Mouse (Mus musculus): ENCODE data around the gene Dnajb3. TPM values are rescaled to one million over a fixed set of nuclear protein-coding genes. Genes with fewer than 3 reads are reported as not detected.
"Not testable (repeated sequence)": the region's sequence is repeated elsewhere in the genome, so short reads cannot be mapped to it uniquely, and the experiment has no call there.

Gene Dnajb3
- polyA plus RNA-seq, 1 experiment = 1.5 TPM

DNA sequence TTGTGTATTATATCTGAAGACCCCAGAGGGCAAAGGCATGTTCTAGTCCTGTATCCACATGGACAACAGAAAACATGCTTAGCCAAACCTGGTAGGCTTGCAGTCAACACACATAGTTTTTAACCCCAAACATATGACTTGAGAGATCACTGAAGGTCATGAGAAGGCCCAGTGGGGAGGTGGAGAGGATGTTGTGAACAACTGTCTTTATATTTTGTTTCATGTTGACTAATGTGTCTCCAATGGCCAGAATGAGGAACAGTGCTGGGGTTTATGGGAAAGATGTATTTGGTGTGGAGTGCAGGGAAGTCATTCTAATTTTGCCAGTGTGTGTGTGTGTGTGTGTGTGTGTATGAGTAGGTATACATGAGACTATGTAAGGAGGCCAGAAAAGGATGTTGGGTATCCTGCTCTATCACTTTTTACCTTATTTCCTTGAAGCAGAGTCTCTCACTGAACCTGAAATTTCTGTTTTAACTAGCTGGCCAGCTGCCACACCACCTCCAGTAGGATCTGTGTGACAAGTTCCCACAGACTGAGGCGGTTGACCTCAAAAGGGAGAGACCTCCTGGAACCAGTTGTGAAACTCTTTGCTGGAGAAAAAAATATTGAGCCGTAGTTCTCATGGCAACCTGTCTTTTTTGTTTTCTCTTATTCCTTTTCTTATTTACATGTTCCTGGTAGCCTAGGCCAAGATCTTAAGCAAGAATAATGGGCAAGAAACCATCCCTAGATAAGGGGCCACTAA is 18.6 kb upstream of the Dnajb3 start:
- H3K4me1 ChIP-seq (replicated peaks; ENCODE audit: control insufficient read depth, insufficient read depth, low read length) = no peaks in the 10 kb centered on the region
- H3K27me3 ChIP-seq (ENCODE audit: control insufficient read depth, insufficient read depth, low read length) = no peaks in the 10 kb centered on the region
- no peaks in the 10 kb centered on the region for H3K36me3 ChIP-seq (ENCODE audit: control insufficient read depth, insufficient read depth, low read length)
- DNase-seq = peak; percentile 3
- 73% methylated on average over 2 of the region's 2 CpGs for WGBS
- no peak overlapping the region for H3K4me3 ChIP-seq (ENCODE audit: control insufficient read depth, insufficient read depth, low read length)
- H3K27ac ChIP-seq (ENCODE audit: control insufficient read depth, insufficient read depth, low read length) = no peak overlapping the region
- TF ChIP-seq POLR2A (IDR thresholded peaks at IDR 0.05; ENCODE audit: control insufficient read depth, extremely low read depth, insufficient read depth, low read length, poor library complexity) (no peak), CTCF (IDR thresholded peaks at IDR 0.05; ENCODE audit: borderline replicate concordance, control insufficient read depth, extremely low read depth, insufficient read depth, low read length, poor library complexity) (no peak)

DNA sequence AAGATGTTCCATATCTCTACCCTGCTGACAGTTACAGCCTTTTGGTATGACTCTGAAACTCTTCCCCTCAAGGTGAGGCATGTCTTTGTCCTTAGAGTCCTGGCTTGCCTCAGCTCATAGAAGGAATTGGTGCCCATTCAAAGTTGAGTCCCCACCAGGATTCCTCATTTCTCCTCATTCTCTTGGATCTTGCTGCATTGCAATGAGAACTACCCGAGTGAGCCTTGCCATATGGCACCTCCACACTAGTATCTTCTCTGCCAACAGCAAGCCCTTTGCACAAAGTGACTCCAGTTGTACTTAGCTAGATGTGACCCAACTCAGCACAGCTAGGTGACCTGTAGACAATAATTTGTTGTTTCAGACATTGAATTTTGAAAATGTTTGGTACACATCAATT is 18.0 kb upstream of the Dnajb3 start:
- Histone ChIP-seq H3K27me3 (ENCODE audit: control insufficient read depth, insufficient read depth, low read length) (no peaks in the 10 kb centered on the region), H3K27ac (ENCODE audit: control insufficient read depth, insufficient read depth, low read length) (no peak overlapping the region), H3K4me3 (ENCODE audit: control insufficient read depth, insufficient read depth, low read length) (no peak overlapping the region), H3K36me3 (ENCODE audit: control insufficient read depth, insufficient read depth, low read length) (no peaks in the 10 kb centered on the region), H3K4me1 (replicated peaks; ENCODE audit: control insufficient read depth, insufficient read depth, low read length) (no peaks in the 10 kb centered on the region)
- 55% methylated on average over 1 of the region's 1 CpGs for WGBS
- peak; percentile 6 for DNase-seq
- no peak for TF ChIP-seq CTCF (IDR thresholded peaks at IDR 0.05; ENCODE audit: borderline replicate concordance, control insufficient read depth, extremely low read depth, insufficient read depth, low read length, poor library complexity)
- TF ChIP-seq POLR2A (IDR thresholded peaks at IDR 0.05; ENCODE audit: control insufficient read depth, extremely low read depth, insufficient read depth, low read length, poor library complexity) = no peak

DNA sequence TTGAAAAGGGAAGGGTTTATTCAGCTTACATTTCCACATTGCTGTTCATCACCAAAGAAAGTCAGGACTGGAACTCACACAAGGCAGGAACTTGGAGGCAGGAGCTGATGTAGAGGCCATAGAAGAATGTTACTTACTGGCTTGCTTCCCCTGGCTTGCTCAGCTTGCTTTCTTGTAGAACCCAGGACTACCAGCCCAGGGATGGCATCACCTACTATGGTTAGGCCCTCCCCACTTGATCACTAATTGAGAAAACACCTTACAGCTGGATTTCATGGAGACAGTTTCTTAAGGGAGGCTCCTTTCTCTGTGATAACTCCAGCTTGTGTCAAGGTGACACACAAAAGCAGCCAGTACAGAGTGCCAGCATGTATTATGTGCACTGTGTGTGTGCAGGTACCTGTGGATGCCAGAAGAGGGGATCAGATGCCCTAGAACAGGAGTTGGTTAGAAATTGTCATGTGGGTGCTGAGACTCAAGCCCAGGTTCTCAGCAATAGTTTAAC is 17.5 kb upstream of the Dnajb3 start:
- H3K4me3 ChIP-seq (ENCODE audit: control insufficient read depth, insufficient read depth, low read length); H3K27me3 ChIP-seq (ENCODE audit: control insufficient read depth, insufficient read depth, low read length); H3K36me3 ChIP-seq (ENCODE audit: control insufficient read depth, insufficient read depth, low read length); H3K27ac ChIP-seq (ENCODE audit: control insufficient read depth, insufficient read depth, low read length); H3K4me1 ChIP-seq (replicated peaks; ENCODE audit: control insufficient read depth, insufficient read depth, low read length); DNase-seq: not testable (repeated sequence)

DNA sequence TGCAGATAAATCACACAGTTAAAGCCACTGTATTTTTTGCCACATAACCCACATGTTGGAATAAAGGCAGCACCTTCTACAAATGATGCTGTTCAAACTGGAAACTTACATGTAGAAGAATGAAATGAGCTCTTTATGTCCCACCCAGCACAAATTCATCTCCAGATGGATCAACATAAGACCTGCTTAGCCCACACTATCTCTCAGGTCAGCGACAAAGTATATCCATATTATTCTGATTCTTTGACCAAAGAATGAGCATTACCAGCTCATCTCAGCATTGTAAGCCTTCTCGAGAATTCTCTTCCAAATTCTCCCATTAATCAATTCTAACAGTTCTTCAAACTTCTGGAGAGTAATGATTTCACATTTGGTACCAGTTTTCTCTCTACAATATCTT is 16.6 kb upstream of the Dnajb3 start:
- no peak for DNase-seq
- Histone ChIP-seq H3K4me1 (replicated peaks; ENCODE audit: control insufficient read depth, insufficient read depth, low read length) (no peaks in the 10 kb centered on the region), H3K4me3 (ENCODE audit: control insufficient read depth, insufficient read depth, low read length) (no peak overlapping the region), H3K27me3 (ENCODE audit: control insufficient read depth, insufficient read depth, low read length) (no peaks in the 10 kb centered on the region), H3K27ac (ENCODE audit: control insufficient read depth, insufficient read depth, low read length) (no peak overlapping the region), H3K36me3 (ENCODE audit: control insufficient read depth, insufficient read depth, low read length) (no peaks in the 10 kb centered on the region)
- WGBS = 57% methylated on average over 2 of the region's 2 CpGs
- no peak for TF ChIP-seq CTCF (IDR thresholded peaks at IDR 0.05; ENCODE audit: borderline replicate concordance, control insufficient read depth, extremely low read depth, insufficient read depth, low read length, poor library complexity)
- no peak for TF ChIP-seq POLR2A (IDR thresholded peaks at IDR 0.05; ENCODE audit: control insufficient read depth, extremely low read depth, insufficient read depth, low read length, poor library complexity)

DNA sequence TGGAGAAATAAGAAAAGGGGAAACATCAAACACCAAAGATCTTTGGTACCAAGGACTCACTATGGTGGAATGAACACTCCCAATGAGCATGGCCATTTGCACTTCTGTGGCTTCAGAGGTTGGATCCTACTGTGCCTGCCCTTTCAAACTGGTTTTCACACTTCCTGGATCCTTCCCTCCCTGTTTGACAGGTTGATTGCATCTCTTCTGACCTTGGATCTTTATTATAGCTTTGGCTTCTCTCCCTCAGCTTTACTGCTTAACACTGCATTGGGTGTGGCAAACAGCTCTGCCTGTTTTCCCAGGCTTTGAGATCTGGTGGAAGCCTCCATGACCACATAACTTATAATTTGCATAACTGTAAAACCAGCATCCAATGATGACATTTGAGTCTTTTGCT is 14.8 kb upstream of the Dnajb3 start:
- H3K27me3 ChIP-seq (ENCODE audit: control insufficient read depth, insufficient read depth, low read length) = no peaks in the 10 kb centered on the region
- no peak for DNase-seq
- H3K27ac ChIP-seq (ENCODE audit: control insufficient read depth, insufficient read depth, low read length) = no peak overlapping the region
- H3K36me3 ChIP-seq (ENCODE audit: control insufficient read depth, insufficient read depth, low read length) = no peaks in the 10 kb centered on the region
- no peaks in the 10 kb centered on the region for H3K4me1 ChIP-seq (replicated peaks; ENCODE audit: control insufficient read depth, insufficient read depth, low read length)
- TF ChIP-seq CTCF (IDR thresholded peaks at IDR 0.05; ENCODE audit: borderline replicate concordance, control insufficient read depth, extremely low read depth, insufficient read depth, low read length, poor library complexity) (no peak), POLR2A (IDR thresholded peaks at IDR 0.05; ENCODE audit: control insufficient read depth, extremely low read depth, insufficient read depth, low read length, poor library complexity) (no peak)
- no peak overlapping the region for H3K4me3 ChIP-seq (ENCODE audit: control insufficient read depth, insufficient read depth, low read length)

DNA sequence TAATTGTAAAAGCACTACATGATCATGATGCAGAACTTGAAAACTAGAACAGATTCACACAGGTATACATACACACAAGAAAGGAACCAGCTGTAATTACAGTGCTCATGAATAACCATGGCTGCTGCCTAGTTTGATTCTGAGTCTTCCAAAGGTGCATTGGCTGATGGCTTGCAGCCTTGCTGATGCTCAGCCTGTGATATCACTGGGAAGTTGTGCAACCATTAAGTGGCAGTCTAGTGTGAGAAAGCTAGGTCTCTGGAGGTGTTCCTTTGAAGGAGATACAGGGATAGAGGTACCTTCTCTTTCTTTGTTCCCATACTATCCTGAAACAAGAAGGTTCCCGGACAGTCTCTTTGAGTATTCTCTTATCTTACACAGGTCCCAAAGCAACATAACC is 13.5 kb upstream of the Dnajb3 start:
- no peak overlapping the region for H3K4me3 ChIP-seq (ENCODE audit: control insufficient read depth, insufficient read depth, low read length)
- WGBS = 21% methylated on average over 1 of the region's 1 CpGs
- H3K36me3 ChIP-seq (ENCODE audit: control insufficient read depth, insufficient read depth, low read length) = no peaks in the 10 kb centered on the region
- TF ChIP-seq POLR2A (IDR thresholded peaks at IDR 0.05; ENCODE audit: control insufficient read depth, extremely low read depth, insufficient read depth, low read length, poor library complexity) (no peak), CTCF (IDR thresholded peaks at IDR 0.05; ENCODE audit: borderline replicate concordance, control insufficient read depth, extremely low read depth, insufficient read depth, low read length, poor library complexity) (no peak)
- H3K27me3 ChIP-seq (ENCODE audit: control insufficient read depth, insufficient read depth, low read length) = no peaks in the 10 kb centered on the region
- DNase-seq = no peak
- H3K27ac ChIP-seq (ENCODE audit: control insufficient read depth, insufficient read depth, low read length) = no peak overlapping the region
- H3K4me1 ChIP-seq (replicated peaks; ENCODE audit: control insufficient read depth, insufficient read depth, low read length) = no peaks in the 10 kb centered on the region

DNA sequence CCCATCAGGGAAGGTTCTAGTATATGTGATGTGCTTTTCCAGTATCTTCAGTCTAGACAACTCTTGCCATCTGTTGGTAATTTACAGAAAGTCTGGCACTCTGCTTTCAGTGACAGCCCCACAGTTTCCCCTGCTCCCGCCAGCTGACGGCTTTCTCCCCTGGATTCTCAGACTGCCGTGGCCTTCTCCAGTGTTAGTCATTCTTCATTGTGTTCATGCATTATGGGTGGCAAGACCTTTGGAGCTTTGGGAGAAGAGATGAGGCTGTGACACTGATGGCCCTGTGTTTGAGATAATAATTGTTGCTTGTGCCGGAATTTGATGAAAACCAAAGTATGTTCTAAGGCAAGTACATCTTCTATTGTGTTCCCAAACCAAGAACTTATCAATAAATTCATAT is 13.0 kb upstream of the Dnajb3 start:
- no peak overlapping the region for H3K4me3 ChIP-seq (ENCODE audit: control insufficient read depth, insufficient read depth, low read length)
- H3K36me3 ChIP-seq (ENCODE audit: control insufficient read depth, insufficient read depth, low read length) = no peaks in the 10 kb centered on the region
- H3K4me1 ChIP-seq (replicated peaks; ENCODE audit: control insufficient read depth, insufficient read depth, low read length) = no peaks in the 10 kb centered on the region
- DNase-seq = no peak
- H3K27ac ChIP-seq (ENCODE audit: control insufficient read depth, insufficient read depth, low read length) = no peak overlapping the region
- WGBS = 54% methylated on average over 4 of the region's 4 CpGs
- TF ChIP-seq CTCF (IDR thresholded peaks at IDR 0.05; ENCODE audit: borderline replicate concordance, control insufficient read depth, extremely low read depth, insufficient read depth, low read length, poor library complexity) (no peak), POLR2A (IDR thresholded peaks at IDR 0.05; ENCODE audit: control insufficient read depth, extremely low read depth, insufficient read depth, low read length, poor library complexity) (no peak)
- H3K27me3 ChIP-seq (ENCODE audit: control insufficient read depth, insufficient read depth, low read length) = no peaks in the 10 kb centered on the region

All from thymus, adult 2 months (tissue).